Mouse (Mus musculus): ENCODE data around the gene Psmb11. TPM values are rescaled to one million over a fixed set of nuclear protein-coding genes. Genes with fewer than 3 reads are reported as not detected.

Gene Psmb11
- polyA plus RNA-seq, 1 experiment: 0.01 TPM

DNA sequence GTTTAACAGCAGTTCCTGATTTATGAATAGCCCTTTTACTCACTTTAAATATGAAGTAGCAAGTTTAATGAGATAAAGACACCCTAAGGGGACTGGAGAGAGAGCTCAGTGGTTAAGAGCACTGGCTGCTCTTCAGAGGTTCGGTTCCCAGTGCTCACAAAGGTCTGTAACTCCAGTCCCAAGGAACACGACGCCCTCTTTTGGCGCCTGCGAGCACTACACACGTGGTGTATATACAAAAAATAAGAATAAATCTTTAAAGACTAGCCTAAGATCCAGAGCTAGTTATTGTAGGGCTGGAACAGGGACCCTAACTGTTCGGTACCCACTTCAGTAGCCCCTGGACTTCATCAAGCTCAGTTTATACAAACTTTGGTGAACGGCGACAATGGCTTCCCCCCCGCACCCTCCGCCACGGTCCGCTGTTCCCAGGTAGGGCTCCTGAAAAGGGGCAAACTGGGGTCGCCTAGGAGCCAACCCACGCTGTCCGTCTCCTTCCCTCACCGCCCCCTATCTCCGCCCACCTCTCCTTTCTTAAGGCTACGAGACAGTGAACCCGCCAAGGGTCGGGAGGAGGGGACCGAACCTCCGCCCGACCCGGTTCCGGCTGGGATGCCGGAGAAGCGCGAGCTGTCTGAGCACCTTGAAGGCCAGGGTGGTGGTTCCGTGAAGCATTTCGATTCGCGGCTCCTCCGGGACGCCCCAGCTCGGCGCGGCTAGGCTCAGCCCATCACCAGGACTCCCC lies 3.9 kb upstream of the Psmb11 start:
- H3K36me3 ChIP-seq (ENCODE audit: control insufficient read depth, insufficient read depth): peaks cover 30% of the 10 kb centered on the region
- H3K27me3 ChIP-seq (ENCODE audit: control insufficient read depth, insufficient read depth, insufficient read length): no peaks in the 10 kb centered on the region
- H3K79me2 ChIP-seq (ENCODE audit: control insufficient read depth, insufficient read depth): peaks cover 33% of the 10 kb centered on the region
- TF ChIP-seq MYOD1 (IDR thresholded peaks at IDR 0.05; ENCODE audit: control insufficient read depth, insufficient read length, low read depth): no peak
- no peak for TF ChIP-seq USF1 (IDR thresholded peaks at IDR 0.05; ENCODE audit: low read depth)
- no peak for TF ChIP-seq MAX (IDR thresholded peaks at IDR 0.05)
- TF ChIP-seq CEBPB (IDR thresholded peaks at IDR 0.05; ENCODE audit: low read depth): no peak
- TF ChIP-seq CTCF (IDR thresholded peaks at IDR 0.05; ENCODE audit: control insufficient read depth, insufficient read depth, insufficient read length): no peak
- no peak for TF ChIP-seq MYOG (IDR thresholded peaks at IDR 0.05; ENCODE audit: control insufficient read depth, extremely low read depth, insufficient read length)
- H3K4me3 ChIP-seq (ENCODE audit: insufficient read depth, poor library complexity, severe bottlenecking): peak overlapping the region; percentile 53
- H3ac ChIP-seq (ENCODE audit: control insufficient read depth, insufficient read length, low read depth): peak overlapping the region; percentile 77
- peaks cover 22% of the 10 kb centered on the region for H3K79me3 ChIP-seq (ENCODE audit: low read depth)

DNA sequence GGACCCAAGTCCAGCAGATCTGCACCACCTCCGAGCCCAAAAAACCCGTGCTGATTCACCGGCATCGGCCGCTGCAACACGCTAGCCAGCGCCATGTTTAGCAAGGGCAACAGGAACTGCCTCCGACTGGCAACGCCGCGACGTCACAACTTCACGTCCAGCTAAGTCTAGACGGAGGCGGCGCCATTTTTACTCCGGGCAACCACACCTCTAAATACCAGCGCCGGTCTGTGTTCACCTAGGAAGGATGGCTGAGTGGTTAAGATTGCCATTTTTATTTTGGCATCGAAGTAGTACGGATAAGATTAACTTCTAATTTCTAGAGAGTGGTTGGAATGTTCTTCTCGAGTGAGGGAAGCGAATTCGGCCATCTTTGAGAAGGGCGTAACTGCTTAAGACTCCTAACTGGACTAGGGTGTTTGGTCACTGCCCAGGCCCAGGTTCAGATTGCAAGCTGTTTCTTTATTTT lies 3.3 kb upstream of the Psmb11 start, which contains the start of gene Psmb5:
Psmb5 (minus strand) TSS at position 126 of the 469 bp plus-strand sequence.
- H3K79me3 ChIP-seq (ENCODE audit: low read depth): peaks cover 22% of the 10 kb centered on the region
- peaks cover 24% of the 10 kb centered on the region for H3K36me3 ChIP-seq (ENCODE audit: control insufficient read depth, insufficient read depth)
- peak within 1 kb of the TSS; percentile 53 for H3K4me3 ChIP-seq (ENCODE audit: insufficient read depth, poor library complexity, severe bottlenecking)
- H3K79me2 ChIP-seq (ENCODE audit: control insufficient read depth, insufficient read depth): peaks cover 33% of the 10 kb centered on the region
- no peak for TF ChIP-seq CTCF (IDR thresholded peaks at IDR 0.05; ENCODE audit: control insufficient read depth, insufficient read depth, insufficient read length)
- TF ChIP-seq USF1 (IDR thresholded peaks at IDR 0.05; ENCODE audit: low read depth): no peak
- no peak for TF ChIP-seq MAX (IDR thresholded peaks at IDR 0.05)
- TF ChIP-seq CEBPB (IDR thresholded peaks at IDR 0.05; ENCODE audit: low read depth): no peak
- TF ChIP-seq MYOG (IDR thresholded peaks at IDR 0.05; ENCODE audit: control insufficient read depth, extremely low read depth, insufficient read length): no peak
- no peak for TF ChIP-seq MYOD1 (IDR thresholded peaks at IDR 0.05; ENCODE audit: control insufficient read depth, insufficient read length, low read depth)
- no peak for TF ChIP-seq FOSL1 (IDR thresholded peaks at IDR 0.05; ENCODE audit: insufficient read depth, low read length, poor library complexity, severe bottlenecking)
- no peaks in the 10 kb centered on the region for H3K27me3 ChIP-seq (ENCODE audit: control insufficient read depth, insufficient read depth, insufficient read length)
- H3ac ChIP-seq (ENCODE audit: control insufficient read depth, insufficient read length, low read depth): peak within 1 kb of the TSS; percentile 77

DNA sequence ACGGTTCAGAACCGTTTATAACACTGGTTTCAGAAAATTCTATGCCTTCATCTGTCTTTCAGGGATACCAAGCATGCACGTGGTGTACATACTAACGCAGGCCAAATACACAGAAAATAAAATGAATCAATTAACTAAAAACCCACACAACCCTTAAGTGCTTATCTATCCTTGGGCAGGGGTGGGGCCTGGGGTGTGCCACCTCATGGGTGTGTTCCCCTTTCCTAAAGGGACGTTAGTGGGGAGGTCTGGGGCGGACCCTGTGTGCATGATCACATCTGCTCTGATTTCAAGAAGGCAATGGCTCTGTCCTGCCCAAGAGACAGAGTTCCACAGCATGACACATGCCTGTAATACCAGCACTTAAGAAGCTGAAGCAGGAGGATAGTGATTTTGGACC lies 2.1 kb downstream of the Psmb11 start:
- Histone ChIP-seq H3K4me3 (ENCODE audit: insufficient read depth, poor library complexity, severe bottlenecking) (no peak overlapping the region), H3K79me3 (ENCODE audit: low read depth) (no peaks in the 10 kb centered on the region), H3K27me3 (ENCODE audit: control insufficient read depth, insufficient read depth, insufficient read length) (no peaks in the 10 kb centered on the region), H3ac (ENCODE audit: control insufficient read depth, insufficient read length, low read depth) (no peak overlapping the region), H3K36me3 (ENCODE audit: control insufficient read depth, insufficient read depth) (no peaks in the 10 kb centered on the region), H3K79me2 (ENCODE audit: control insufficient read depth, insufficient read depth) (no peaks in the 10 kb centered on the region)
- TF ChIP-seq CEBPB (IDR thresholded peaks at IDR 0.05; ENCODE audit: low read depth) (no peak), CTCF (IDR thresholded peaks at IDR 0.05; ENCODE audit: control insufficient read depth, insufficient read depth, insufficient read length) (no peak)

DNA sequence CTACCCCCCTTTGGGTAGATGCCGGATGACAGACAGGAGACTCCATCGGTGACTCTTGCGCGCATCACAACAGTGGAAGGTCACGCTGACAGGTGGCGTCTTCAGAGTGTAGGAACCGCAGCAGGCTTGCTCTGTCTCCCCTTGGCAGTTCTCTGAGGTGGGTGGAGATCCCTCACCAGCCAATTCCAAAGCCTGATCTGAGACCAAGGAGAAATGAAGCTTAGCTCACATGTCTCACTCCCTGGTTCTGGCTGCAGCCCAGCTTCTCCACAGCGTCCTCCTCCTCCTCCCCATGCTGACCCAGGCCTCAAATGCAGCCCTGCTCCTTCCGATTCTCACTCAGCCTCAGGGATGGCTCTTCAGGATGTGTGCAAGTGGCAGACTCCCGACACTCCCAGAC lies 3.7 kb downstream of the Psmb11 start:
- no peak overlapping the region for H3K4me3 ChIP-seq (ENCODE audit: insufficient read depth, poor library complexity, severe bottlenecking)
- H3K79me2 ChIP-seq (ENCODE audit: control insufficient read depth, insufficient read depth): no peaks in the 10 kb centered on the region
- TF ChIP-seq CTCF (IDR thresholded peaks at IDR 0.05; ENCODE audit: control insufficient read depth, insufficient read depth, insufficient read length) (no peak), MAX (IDR thresholded peaks at IDR 0.05) (no peak), MYOD1 (IDR thresholded peaks at IDR 0.05; ENCODE audit: control insufficient read depth, insufficient read length, low read depth) (no peak), MYOG (IDR thresholded peaks at IDR 0.05; ENCODE audit: control insufficient read depth, extremely low read depth, insufficient read length) (no peak), CEBPB (IDR thresholded peaks at IDR 0.05; ENCODE audit: low read depth) (no peak), USF1 (IDR thresholded peaks at IDR 0.05; ENCODE audit: low read depth) (no peak), FOSL1 (IDR thresholded peaks at IDR 0.05; ENCODE audit: insufficient read depth, low read length, poor library complexity, severe bottlenecking) (no peak)

DNA sequence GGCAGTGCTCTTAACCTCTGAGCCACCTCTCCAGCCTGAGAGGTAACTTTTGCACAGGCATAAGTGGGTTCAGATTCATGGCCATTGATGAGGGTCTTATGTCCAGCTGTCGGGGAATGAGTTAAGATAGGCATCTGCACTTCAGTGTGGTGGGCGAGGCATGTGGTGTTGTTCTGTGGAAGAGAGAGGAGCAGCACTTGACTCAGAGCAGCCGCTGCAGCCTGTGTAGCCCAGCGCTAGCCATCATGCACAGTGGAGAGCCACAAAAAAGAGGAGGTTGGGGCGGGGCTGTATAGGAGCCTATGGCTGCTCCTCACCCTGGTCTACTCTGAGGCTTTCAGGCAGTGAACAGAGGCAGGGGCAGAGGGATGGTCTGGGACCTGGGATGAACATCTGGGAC lies 6.9 kb downstream of the Psmb11 start:
- no peaks in the 10 kb centered on the region for H3K79me2 ChIP-seq (ENCODE audit: control insufficient read depth, insufficient read depth)
- H3K27me3 ChIP-seq (ENCODE audit: control insufficient read depth, insufficient read depth, insufficient read length): no peaks in the 10 kb centered on the region
- no peaks in the 10 kb centered on the region for H3K36me3 ChIP-seq (ENCODE audit: control insufficient read depth, insufficient read depth)
- no peak for TF ChIP-seq USF1 (IDR thresholded peaks at IDR 0.05; ENCODE audit: low read depth)
- TF ChIP-seq FOSL1 (IDR thresholded peaks at IDR 0.05; ENCODE audit: insufficient read depth, low read length, poor library complexity, severe bottlenecking): no peak
- no peak for TF ChIP-seq MYOG (IDR thresholded peaks at IDR 0.05; ENCODE audit: control insufficient read depth, extremely low read depth, insufficient read length)
- no peak for TF ChIP-seq CTCF (IDR thresholded peaks at IDR 0.05; ENCODE audit: control insufficient read depth, insufficient read depth, insufficient read length)
- TF ChIP-seq CEBPB (IDR thresholded peaks at IDR 0.05; ENCODE audit: low read depth): no peak
- no peak for TF ChIP-seq MAX (IDR thresholded peaks at IDR 0.05)
- no peaks in the 10 kb centered on the region for H3K79me3 ChIP-seq (ENCODE audit: low read depth)
- no peak overlapping the region for H3K4me3 ChIP-seq (ENCODE audit: insufficient read depth, poor library complexity, severe bottlenecking)
- no peak overlapping the region for H3ac ChIP-seq (ENCODE audit: control insufficient read depth, insufficient read length, low read depth)

More for the DNA sequence above, 3.7 kb downstream of the Psmb11 start:
- H3K27me3 ChIP-seq (ENCODE audit: control insufficient read depth, insufficient read depth, insufficient read length): no peaks in the 10 kb centered on the region
- no peaks in the 10 kb centered on the region for H3K79me3 ChIP-seq (ENCODE audit: low read depth)
- no peak overlapping the region for H3ac ChIP-seq (ENCODE audit: control insufficient read depth, insufficient read length, low read depth)
- no peaks in the 10 kb centered on the region for H3K36me3 ChIP-seq (ENCODE audit: control insufficient read depth, insufficient read depth)

DNA sequence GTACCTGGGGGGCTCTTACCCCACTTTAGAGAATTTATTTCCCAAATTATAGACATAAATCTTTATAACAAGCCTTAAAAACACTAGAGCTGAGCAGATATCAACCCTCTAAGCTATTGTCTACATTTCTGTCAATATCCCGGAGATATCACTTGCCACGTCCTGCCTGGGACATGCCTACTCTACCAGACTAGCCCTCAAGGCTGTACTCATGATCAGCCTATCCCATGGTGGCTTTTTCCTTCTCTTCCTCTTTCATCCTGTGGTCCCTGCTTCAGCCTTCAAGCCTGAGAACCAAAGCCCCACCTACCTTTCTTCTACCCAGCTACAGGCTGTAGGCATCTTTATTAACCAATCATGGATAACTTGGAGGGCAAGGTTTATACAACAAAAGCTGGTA lies 8.6 kb downstream of the Psmb11 start:
- H3K79me2 ChIP-seq (ENCODE audit: control insufficient read depth, insufficient read depth): no peaks in the 10 kb centered on the region
- H3K27me3 ChIP-seq (ENCODE audit: control insufficient read depth, insufficient read depth, insufficient read length): no peaks in the 10 kb centered on the region
- H3ac ChIP-seq (ENCODE audit: control insufficient read depth, insufficient read length, low read depth): no peak overlapping the region
- TF ChIP-seq USF1 (IDR thresholded peaks at IDR 0.05; ENCODE audit: low read depth): no peak
- no peak for TF ChIP-seq FOSL1 (IDR thresholded peaks at IDR 0.05; ENCODE audit: insufficient read depth, low read length, poor library complexity, severe bottlenecking)
- no peak for TF ChIP-seq MAX (IDR thresholded peaks at IDR 0.05)
- no peak for TF ChIP-seq MYOD1 (IDR thresholded peaks at IDR 0.05; ENCODE audit: control insufficient read depth, insufficient read length, low read depth)
- TF ChIP-seq MYOG (IDR thresholded peaks at IDR 0.05; ENCODE audit: control insufficient read depth, extremely low read depth, insufficient read length): no peak
- no peak for TF ChIP-seq CTCF (IDR thresholded peaks at IDR 0.05; ENCODE audit: control insufficient read depth, insufficient read depth, insufficient read length)
- no peak for TF ChIP-seq CEBPB (IDR thresholded peaks at IDR 0.05; ENCODE audit: low read depth)
- no peaks in the 10 kb centered on the region for H3K36me3 ChIP-seq (ENCODE audit: control insufficient read depth, insufficient read depth)
- no peaks in the 10 kb centered on the region for H3K79me3 ChIP-seq (ENCODE audit: low read depth)
- H3K4me3 ChIP-seq (ENCODE audit: insufficient read depth, poor library complexity, severe bottlenecking): no peak overlapping the region

Data from C2C12 (cell line).